In genomic region chr2:130388796-130389195, GRCm38 (mm10) we compare ENCODE assay signal across 14 mouse cellular contexts. TPM values are rescaled to one million over a fixed set of nuclear protein-coding genes. Genes with fewer than 3 reads are reported as not detected.
A peak's percentile ranks its signal among the peaks of the same experiment; 100 is the strongest.
DNase-seq lines count a peak whose midpoint lies in the region; ATAC-seq and TF ChIP-seq lines count a peak whose summit lies in the region.
"Had no signal": no experiment of that assay in that cellular context is flagged by ENCODE, and none has a peak within 500 bp of the region (broad histone marks: within the 10 kb centered on the region; RNA-seq: fewer than 3 reads in every experiment).

No protein-coding gene starts in this region.

- no peaks in the 10 kb centered on the region for H3K79me2 ChIP-seq in heart, adult 2 months (replicated peaks; ENCODE audit: control insufficient read depth, insufficient read depth, low read length)

- H3K4me2 ChIP-seq in midbrain, embryonic 11.5 days = no peak overlapping the region
- no peak overlapping the region for H3K4me2 ChIP-seq in midbrain, embryonic 13.5 days (replicated peaks)
- H3K4me2 ChIP-seq: lung, embryonic 15.5 days had no signal

- H3K4me1 ChIP-seq in heart, adult 2 months (ENCODE audit: control insufficient read depth, insufficient read depth, low read length) = no peaks in the 10 kb centered on the region
- no peaks in the 10 kb centered on the region for H3K4me1 ChIP-seq in midbrain, embryonic 11.5 days (ENCODE audit: control insufficient read depth, insufficient read depth, low read length)
- H3K4me1 ChIP-seq in midbrain, embryonic 13.5 days (replicated peaks) = no peaks in the 10 kb centered on the region
- H3K4me1 ChIP-seq: lung, embryonic 15.5 days had no signal

- POLR2A ChIA-PET in Patski (lab: Charles Lee) = no interaction called here

- no peak overlapping the region for H3K9ac ChIP-seq in heart, adult 2 months (ENCODE audit: low read depth, low read length)
- H3K9ac ChIP-seq in midbrain, embryonic 11.5 days (ENCODE audit: low read length) = no peak overlapping the region
- no peak overlapping the region for H3K9ac ChIP-seq in midbrain, embryonic 13.5 days (replicated peaks)
- H3K9ac ChIP-seq: lung, embryonic 15.5 days had no signal

- DNase-seq in heart, adult 2 months = no peak
- DNase-seq in heart, adult 8-10 months (ENCODE audit: low spot score) = no peak
- DNase-seq in midbrain, embryonic 11.5 days (ENCODE audit: low spot score, missing footprints) = peak; percentile 64
- DNase-seq in Patski (ENCODE audit: low read depth, low spot score) = no peak
- DNase-seq in splenic B cell, adult 2 months (ENCODE audit: low read depth, low spot score) = peak; percentile 40
- no peak for DNase-seq in cerebellum, adult 8-10 months
- DNase-seq in adrenal gland, postnatal 10 days = no peak
- DNase-seq: cerebellum, adult 9-11 months; gastrocnemius, postnatal 10 days; heart, postnatal 14 days had no signal

- H3K27ac ChIP-seq in heart, adult 2 months = no peak overlapping the region
- no peak overlapping the region for H3K27ac ChIP-seq in midbrain, embryonic 11.5 days (ENCODE audit: low read depth, low read length)
- H3K27ac ChIP-seq in midbrain, embryonic 13.5 days = no peak overlapping the region
- H3K27ac ChIP-seq: lung, embryonic 15.5 days had no signal

- TF ChIP-seq POLR2A in heart, adult 2 months (IDR thresholded peaks at IDR 0.05; ENCODE audit: insufficient read depth, low read depth, low read length) = no peak

- TF ChIP-seq EP300 in heart, adult 2 months (IDR thresholded peaks at IDR 0.05; ENCODE audit: insufficient read depth, low read depth, low read length) = no peak

- 0 out of 2 replicates have a peak, but pooled peaks cover 2% of the 10 kb centered on the region for H3K27me3 ChIP-seq in heart, adult 2 months (ENCODE audit: control insufficient read depth, insufficient read depth, low read length)
- no peaks in the 10 kb centered on the region for H3K27me3 ChIP-seq in midbrain, embryonic 11.5 days (ENCODE audit: control insufficient read depth, insufficient read depth, low read length)
- H3K27me3 ChIP-seq in midbrain, embryonic 13.5 days = no peaks in the 10 kb centered on the region
- H3K27me3 ChIP-seq in Patski = peaks cover 3% of the 10 kb centered on the region
- no peaks in the 10 kb centered on the region for H3K27me3 ChIP-seq in splenic B cell, adult 2 months (ENCODE audit: control insufficient read depth, insufficient read depth, low read length, poor library complexity, severe bottlenecking)
- H3K27me3 ChIP-seq: lung, embryonic 15.5 days had no signal

- no peaks in the 10 kb centered on the region for H3K9me3 ChIP-seq in midbrain, embryonic 11.5 days (ENCODE audit: control insufficient read depth, low read length)
- no peaks in the 10 kb centered on the region for H3K9me3 ChIP-seq in midbrain, embryonic 13.5 days
- H3K9me3 ChIP-seq: lung, embryonic 15.5 days had no signal

- H3K4me3 ChIP-seq in heart, adult 2 months = no peak overlapping the region
- no peak overlapping the region for H3K4me3 ChIP-seq in midbrain, embryonic 11.5 days (ENCODE audit: low read depth, low read length)
- H3K4me3 ChIP-seq in midbrain, embryonic 13.5 days (replicated peaks) = no peak overlapping the region
- H3K4me3 ChIP-seq: erythroblast, embryonic 14.5 days; lung, embryonic 15.5 days had no signal

- in situ Hi-C loops in Patski (cut with MboI; ENCODE audit: low pct_unique_long_range_greater_than_20kb) = no loop called here

- TF ChIP-seq CTCF in heart, adult 2 months (IDR thresholded peaks at IDR 0.05) = peak; percentile 49
- TF ChIP-seq CTCF in Patski (IDR thresholded peaks at IDR 0.05) = no peak

- WGBS in heart, adult 2 months = 83% methylated on average over 2 of the region's 2 CpGs
- WGBS in midbrain, embryonic 11.5 days = 61% methylated on average over 2 of the region's 2 CpGs
- 75% methylated on average over 2 of the region's 2 CpGs for WGBS in midbrain, embryonic 13.5 days

- H3K36me3 ChIP-seq in heart, adult 2 months (ENCODE audit: control insufficient read depth, insufficient read depth, low read length) = no peaks in the 10 kb centered on the region
- H3K36me3 ChIP-seq in midbrain, embryonic 11.5 days (ENCODE audit: control insufficient read depth, insufficient read depth, low read length) = no peaks in the 10 kb centered on the region
- H3K36me3 ChIP-seq in midbrain, embryonic 13.5 days = peaks cover 6% of the 10 kb centered on the region
- H3K36me3 ChIP-seq in splenic B cell, adult 2 months (ENCODE audit: control insufficient read depth, insufficient read depth, low read length, poor library complexity, severe bottlenecking) = no peaks in the 10 kb centered on the region

- intact Hi-C loops in heart, adult 2 months (cut with DNase I) = no loop called here

- CTCF ChIA-PET in Patski (lab: Charles Lee) = interaction anchor here (0.6 to 2.7 kb wide), 16 partner anchors 12 to 170 kb away, joined by 3 to 22 read pairs (median 4); partner anchors contain the start of genes 1700020A23Rik, Gm28372 and Vps16

- no peak for ATAC-seq in midbrain, embryonic 11.5 days (ENCODE audit: low FRiP score)
- no peak for ATAC-seq in midbrain, embryonic 13.5 days
- peak; percentile 46 for ATAC-seq in Patski

RNA-seq across cellular contexts. Expression of gene Cpxm1, which starts 8.6 kb away (rescaled TPM):
- 1 to 10 TPM; 1.9 to 3.3 TPM for total RNA-seq in heart, adult 2 months (2021)
- polyA plus RNA-seq in heart, adult 2 months (2012; rRNA removed) = 8.2 and 9.4 TPM in 2 replicates
- total RNA-seq in heart, adult 8-10 months (2022) = 1 to 10 TPM; 2.6 to 5.2 (median 3.8) TPM
- 26.7 and 27.8 TPM in 2 replicates for polyA plus RNA-seq in midbrain, embryonic 11.5 days (2014; fragmentation: Nextera tagmentation; extraction: Ambion mirVana)
- 13.6 and 16.4 TPM in 2 replicates for polyA plus RNA-seq in midbrain, embryonic 13.5 days (2015; fragmentation: Nextera tagmentation; extraction: Ambion mirVana)
- 0.82 TPM for polyA plus RNA-seq in Patski (2021)
- total RNA-seq in adrenal gland, postnatal 10 days (2021) = 10 to 100 TPM; 15.8 to 16.8 TPM
- polyA plus RNA-seq: erythroblast, embryonic 14.5 days had no signal

RNA-seq across cellular contexts. Expression of gene Gm28372, which starts 16.2 kb away (rescaled TPM):
- total RNA-seq in heart, adult 2 months (2021) = not detected
- polyA plus RNA-seq in heart, adult 2 months (2012; rRNA removed) = not detected in 2 replicates
- not detected for total RNA-seq in heart, adult 8-10 months (2022)
- polyA plus RNA-seq in midbrain, embryonic 11.5 days (2014; fragmentation: Nextera tagmentation; extraction: Ambion mirVana) = not detected in 2 replicates
- polyA plus RNA-seq in midbrain, embryonic 13.5 days (2015; fragmentation: Nextera tagmentation; extraction: Ambion mirVana) = 0.17 TPM in 2 replicates
- 0.06 TPM for polyA plus RNA-seq in Patski (2021)
- total RNA-seq in adrenal gland, postnatal 10 days (2021) = not detected
- total RNA-seq: gastrocnemius, postnatal 10 days; heart, postnatal 14 days had no signal
- polyA plus RNA-seq: erythroblast, embryonic 14.5 days; kidney, embryonic 14.5 days; lung, embryonic 15.5 days had no signal

RNA-seq across cellular contexts. Expression of gene 1700020A23Rik, which starts 16.3 kb away (rescaled TPM):
- not detected for total RNA-seq in heart, adult 2 months (2021)
- polyA plus RNA-seq in heart, adult 2 months (2012; rRNA removed) = 0.26 TPM in 1 of 2 replicates, not detected in the other
- not detected for total RNA-seq in heart, adult 8-10 months (2022)
- not detected in 2 replicates for polyA plus RNA-seq in midbrain, embryonic 11.5 days (2014; fragmentation: Nextera tagmentation; extraction: Ambion mirVana)
- 0.46 and 0.58 TPM in 2 replicates for polyA plus RNA-seq in midbrain, embryonic 13.5 days (2015; fragmentation: Nextera tagmentation; extraction: Ambion mirVana)
- polyA plus RNA-seq in Patski (2021) = not detected
- not detected for total RNA-seq in adrenal gland, postnatal 10 days (2021)
- total RNA-seq: gastrocnemius, postnatal 10 days; heart, postnatal 14 days had no signal
- polyA plus RNA-seq: erythroblast, embryonic 14.5 days; kidney, embryonic 14.5 days; lung, embryonic 15.5 days had no signal

RNA-seq across cellular contexts. Expression of gene Tmem239, which starts 17.5 kb away (rescaled TPM):
- not detected for total RNA-seq in heart, adult 2 months (2021)
- polyA plus RNA-seq in heart, adult 2 months (2012; rRNA removed) = not detected in 2 replicates
- not detected for total RNA-seq in heart, adult 8-10 months (2022)
- not detected in 2 replicates for polyA plus RNA-seq in midbrain, embryonic 11.5 days (2014; fragmentation: Nextera tagmentation; extraction: Ambion mirVana)
- polyA plus RNA-seq in midbrain, embryonic 13.5 days (2015; fragmentation: Nextera tagmentation; extraction: Ambion mirVana) = not detected in 2 replicates
- not detected for polyA plus RNA-seq in Patski (2021)
- not detected for total RNA-seq in adrenal gland, postnatal 10 days (2021)
- total RNA-seq: gastrocnemius, postnatal 10 days; heart, postnatal 14 days had no signal
- polyA plus RNA-seq: erythroblast, embryonic 14.5 days; kidney, embryonic 14.5 days; lung, embryonic 15.5 days had no signal

RNA-seq across cellular contexts. Expression of gene Vps16, which starts 35.3 kb away (rescaled TPM):
- 10 to 100 TPM; 26.3 to 26.9 TPM for total RNA-seq in heart, adult 2 months (2021)
- 32.9 and 46.7 TPM in 2 replicates for polyA plus RNA-seq in heart, adult 2 months (2012; rRNA removed)
- 10 to 100 TPM; 21.6 to 28.9 (median 24.7) TPM for total RNA-seq in heart, adult 8-10 months (2022)
- polyA plus RNA-seq in midbrain, embryonic 11.5 days (2014; fragmentation: Nextera tagmentation; extraction: Ambion mirVana) = 83.7 and 91.7 TPM in 2 replicates
- polyA plus RNA-seq in midbrain, embryonic 13.5 days (2015; fragmentation: Nextera tagmentation; extraction: Ambion mirVana) = 112 and 124 TPM in 2 replicates
- polyA plus RNA-seq in Patski (2021) = 67.1 TPM
- 10 to 100 TPM; 57.5 to 58.1 TPM for total RNA-seq in adrenal gland, postnatal 10 days (2021)

Comparison
In these comparisons a context has a peak if more than half of its experiments do, and no peak if none do; other contexts are left out.
1. DNase-seq: peak in midbrain, embryonic 11.5 days (single experiment) and splenic B cell, adult 2 months (single experiment); none in heart, adult 2 months (0 of 2), heart, adult 8-10 months (single experiment), Patski (single experiment), cerebellum, adult 8-10 months (single experiment) and adrenal gland, postnatal 10 days (single experiment).